Mouse (Mus musculus) C2C12 (cell line): ENCODE measurements around the gene Ttll11.

Source experiments
- CTCF ChIP-seq: IDR thresholded peaks from one replicate; pipeline ENCODE4 v1.5.1; 2011; ENCODE audit not compliant: control insufficient read depth, insufficient read depth, insufficient read length
- FOSL1 ChIP-seq: IDR thresholded peaks from one replicate; pipeline ENCODE4 v1.8.0; 2011; ENCODE audit warnings: mild to moderate bottlenecking, low read length; ENCODE audit not compliant: poor library complexity, insufficient read depth, severe bottlenecking
- MAX ChIP-seq: IDR thresholded peaks from one replicate; pipeline ENCODE4 v1.6.1; 2011; ENCODE audit warnings: mild to moderate bottlenecking, control low read depth
- MYOD1 ChIP-seq: IDR thresholded peaks from one replicate; pipeline ENCODE4 v1.6.1; 2011; ENCODE audit warnings: low read depth; ENCODE audit not compliant: control insufficient read depth, insufficient read length
- MYOG ChIP-seq: IDR thresholded peaks from one replicate; pipeline ENCODE4 v1.6.1; 2011; ENCODE audit not compliant: control insufficient read depth, insufficient read length; ENCODE audit errors: extremely low read depth
- USF1 ChIP-seq: IDR thresholded peaks from one replicate; pipeline ENCODE4 v1.6.1; 2011; ENCODE audit warnings: low read depth, mild to moderate bottlenecking, control low read depth, moderate library complexity

GRCm38 (mm10) chr2:35715485-35715884 is 264.2 kb downstream of the Ttll11 start:
- TF ChIP-seq CTCF (no peak), MAX (no peak), USF1 (no peak), FOSL1 (no peak), MYOD1 (no peak), MYOG (no peak)
